Mouse (Mus musculus): ENCODE data around the gene Mast3.

DNA sequence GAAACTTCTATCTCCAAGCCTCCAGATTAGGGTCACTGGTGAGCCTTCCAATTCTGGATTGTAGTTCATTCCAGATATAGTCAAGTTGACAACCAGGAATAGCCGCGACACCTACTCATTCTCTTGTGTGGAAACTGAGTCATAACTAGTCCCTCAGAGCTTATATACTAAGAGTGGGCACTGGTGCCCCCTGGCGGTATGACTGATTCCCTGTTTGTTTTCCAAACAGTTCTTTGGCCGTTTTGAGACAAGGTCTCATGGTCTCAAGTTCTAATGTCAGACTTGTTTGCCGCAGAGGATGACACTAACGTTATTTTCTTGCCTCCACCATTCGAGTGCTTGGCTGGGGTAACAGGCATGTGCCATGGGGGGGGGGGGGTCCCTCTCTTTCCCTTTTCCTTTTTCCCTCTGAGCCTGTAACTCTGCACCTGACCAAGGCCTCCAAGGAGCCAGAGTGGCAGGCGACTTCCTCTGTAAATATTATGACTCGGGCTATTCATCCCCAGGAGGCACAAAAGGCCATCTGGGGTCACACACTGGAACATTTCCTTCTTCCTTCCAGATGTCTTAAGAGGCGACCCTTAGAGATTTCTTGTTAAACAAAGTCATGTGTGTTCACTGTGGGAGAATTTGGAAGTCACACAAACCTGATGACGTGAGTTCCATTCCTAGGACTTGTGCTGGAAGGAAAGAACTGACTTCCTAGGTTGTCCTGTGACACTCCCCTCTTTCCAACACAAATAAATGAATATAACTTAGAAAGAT is 52.7 kb downstream of the Mast3 start:
- TF ChIP-seq GATA1 (IDR thresholded peaks at IDR 0.05; ENCODE audit: low read length) = no peak
- TF ChIP-seq TAL1 (IDR thresholded peaks at IDR 0.05; ENCODE audit: low read length) = no peak

Measured in erythroblast, embryonic 14.5 days (primary cell).